Mouse (Mus musculus) thymus, postnatal 10 days (tissue): ENCODE measurements around the gene Baiap2l1.

Experiments
- DNase-seq, 2 experiments: peaks; one replicate each; pipeline ENCODE4 v3.0.0; 2021; ENCODE audit warnings: low spot score in 2 of 2

The Baiap2l1 gene

GRCm38 (mm10) chr5:144286591-144287266 lies 71.2 kb downstream of the Baiap2l1 start:
- no peak for DNase-seq

- DNase-seq: no peak
These were observed 73.3 kb downstream of the Baiap2l1 start for GRCm38 (mm10) chr5:144284599-144284998.

DNA sequence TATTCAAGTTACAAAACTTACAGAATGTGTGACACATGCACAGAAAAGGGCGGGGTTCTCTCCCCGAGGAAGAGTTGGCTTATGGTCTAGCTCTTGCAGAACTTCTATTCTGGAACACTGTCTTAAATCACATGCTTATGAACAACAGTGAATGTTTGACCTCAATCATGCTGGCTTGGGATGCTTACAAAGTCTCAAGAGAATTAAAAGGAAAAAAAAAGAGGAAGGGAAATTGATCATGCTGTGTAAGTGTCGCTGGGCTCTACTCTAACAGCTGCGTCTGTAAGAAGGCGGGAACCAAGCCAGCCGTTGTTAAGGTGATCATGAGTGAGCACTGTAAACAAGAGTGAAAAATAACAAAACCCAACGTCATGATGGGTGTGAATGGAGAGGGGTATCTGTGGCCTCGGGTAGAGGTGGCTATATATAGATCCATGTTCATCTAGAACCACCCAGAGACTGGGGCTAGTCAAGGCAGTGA lies 74.3 kb downstream of the Baiap2l1 start:
- DNase-seq: no peak

GRCm38 (mm10) chr5:144282470-144283260 lies 75.2 kb downstream of the Baiap2l1 start:
- DNase-seq: no peak

- no peak for DNase-seq
These were observed 78.0 kb downstream of the Baiap2l1 start for GRCm38 (mm10) chr5:144279926-144280325.

DNA sequence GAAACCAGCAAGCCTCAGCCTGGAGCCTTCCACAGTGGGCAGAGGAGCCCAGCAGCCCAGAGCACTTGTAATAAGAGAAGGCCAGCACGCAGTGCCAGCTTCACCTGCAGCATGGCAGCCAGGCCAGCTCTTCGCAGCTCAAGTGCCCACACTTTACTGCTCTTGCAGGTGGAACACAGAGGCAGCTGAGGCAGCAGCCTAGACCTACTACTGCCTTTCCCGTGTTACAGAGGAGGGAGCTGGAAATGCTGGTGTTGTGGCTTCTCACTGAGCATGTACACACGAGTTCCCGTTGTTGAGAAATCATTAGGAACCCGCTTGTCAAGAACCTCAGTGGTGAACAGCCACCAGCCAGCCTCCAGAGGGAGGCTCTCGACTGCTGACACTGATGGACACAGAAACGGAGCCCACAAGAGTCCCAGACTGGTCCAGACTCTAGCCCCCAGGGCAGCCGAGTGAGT lies 78.8 kb downstream of the Baiap2l1 start:
- no peak for DNase-seq

GRCm38 (mm10) chr5:144278374-144278960 lies 79.4 kb downstream of the Baiap2l1 start:
- DNase-seq: no peak

DNA sequence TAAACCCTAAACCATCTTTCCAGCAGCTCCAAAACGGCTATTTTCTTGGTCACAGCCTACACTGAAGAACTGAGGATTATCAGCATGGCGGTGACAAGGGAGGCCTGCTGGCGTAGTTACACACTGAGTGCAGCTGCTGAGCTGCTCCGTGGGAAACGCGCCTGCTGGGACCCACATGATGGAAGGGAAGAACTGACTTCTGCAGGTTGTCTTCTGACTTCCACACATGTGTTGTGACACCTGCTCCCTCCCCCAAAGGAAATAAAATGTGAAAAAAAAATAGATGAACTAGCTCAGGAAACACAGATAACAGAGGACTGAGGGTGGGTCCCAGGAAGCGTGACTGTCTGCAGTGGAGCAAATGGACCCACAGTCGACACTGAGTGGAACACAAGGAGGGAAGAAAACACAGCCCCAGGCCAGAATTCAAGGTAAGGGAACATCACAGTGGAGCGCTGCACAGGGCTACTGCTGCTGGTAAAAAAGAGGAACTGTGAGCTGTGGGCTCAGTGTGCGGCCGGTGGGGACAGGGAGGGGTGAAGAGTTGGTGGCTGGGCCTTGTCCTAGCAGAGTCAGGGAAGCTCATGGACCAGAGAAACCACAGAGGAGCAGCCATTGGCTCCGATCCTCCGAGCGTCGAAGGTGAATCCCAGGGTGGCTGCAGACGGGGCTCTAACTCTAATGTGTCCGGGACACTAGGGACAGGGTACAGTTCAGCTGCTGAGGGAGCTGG lies 80.8 kb downstream of the Baiap2l1 start:
- DNase-seq: no peak

DNA sequence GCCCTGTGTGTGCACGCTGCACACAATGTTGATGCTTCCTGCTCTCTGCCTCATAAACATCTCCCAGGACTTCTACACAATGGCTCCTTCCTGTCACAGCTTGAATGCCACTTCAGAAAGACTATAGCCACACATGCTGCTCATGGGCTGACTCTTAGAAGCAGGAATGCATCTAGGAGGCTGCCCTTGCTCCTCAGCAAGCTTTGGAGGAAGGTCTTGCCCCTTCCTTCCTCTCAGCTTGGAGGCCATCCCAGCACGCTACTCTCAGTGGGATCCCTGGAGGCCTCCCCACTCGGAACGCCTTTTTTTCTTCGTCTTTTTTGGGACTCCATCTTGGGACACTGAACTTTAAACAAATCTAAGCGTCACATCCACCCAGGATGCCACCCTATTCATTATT lies 83.0 kb downstream of the Baiap2l1 start:
- no peak for DNase-seq

DNA sequence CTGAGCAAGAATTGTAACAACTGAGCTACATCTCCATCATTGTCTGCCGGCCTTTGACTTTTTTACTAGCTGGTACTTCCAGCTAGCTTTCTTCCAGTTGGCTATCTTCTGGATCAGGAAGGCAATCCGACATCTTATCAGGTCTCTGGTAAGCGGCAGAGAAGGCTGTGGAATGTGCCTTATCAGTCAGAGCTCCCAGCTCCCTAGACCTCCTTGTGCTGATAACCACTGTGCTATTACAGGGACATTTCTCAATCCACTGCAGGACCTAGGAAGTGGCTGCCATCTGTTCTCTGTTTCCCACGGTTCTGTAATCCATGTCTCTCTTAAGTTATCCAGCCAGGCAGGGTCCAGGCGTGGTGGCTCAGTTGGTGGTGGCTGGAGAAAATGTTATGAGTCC lies 86.1 kb downstream of the Baiap2l1 start:
- no peak for DNase-seq

GRCm38 (mm10) chr5:144271118-144271517 lies 86.8 kb downstream of the Baiap2l1 start:
- DNase-seq: no peak

- no peak for DNase-seq
These were observed 87.5 kb downstream of the Baiap2l1 start for GRCm38 (mm10) chr5:144270420-144270819.

- no peak for DNase-seq
These were observed 88.0 kb downstream of the Baiap2l1 start for GRCm38 (mm10) chr5:144269926-144270325.

GRCm38 (mm10) chr5:144267535-144268241 lies 90.2 kb downstream of the Baiap2l1 start:
- DNase-seq: no peak

- no peak for DNase-seq
These were observed 94.4 kb downstream of the Baiap2l1 start for GRCm38 (mm10) chr5:144263496-144263895.

DNA sequence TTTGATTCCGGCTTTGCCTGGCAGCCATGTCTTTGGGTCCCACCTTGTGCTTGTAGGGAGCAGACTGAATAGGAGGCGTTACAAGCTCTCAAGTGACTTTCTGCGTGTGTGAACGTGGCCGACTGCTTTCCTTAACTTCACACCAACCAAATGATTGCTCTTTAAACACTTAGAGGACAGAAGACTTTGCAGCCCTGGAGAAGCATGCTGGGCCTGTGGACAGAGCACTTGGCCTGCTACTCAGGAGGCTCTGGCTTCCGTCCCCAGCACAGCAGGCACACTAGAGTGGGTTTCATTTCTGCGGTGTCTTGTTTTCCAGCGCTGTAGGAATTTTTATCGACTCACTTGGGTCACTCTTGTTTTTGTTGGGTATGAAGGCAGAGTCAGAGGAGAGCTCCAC lies 94.8 kb downstream of the Baiap2l1 start:
- no peak for DNase-seq

DNA sequence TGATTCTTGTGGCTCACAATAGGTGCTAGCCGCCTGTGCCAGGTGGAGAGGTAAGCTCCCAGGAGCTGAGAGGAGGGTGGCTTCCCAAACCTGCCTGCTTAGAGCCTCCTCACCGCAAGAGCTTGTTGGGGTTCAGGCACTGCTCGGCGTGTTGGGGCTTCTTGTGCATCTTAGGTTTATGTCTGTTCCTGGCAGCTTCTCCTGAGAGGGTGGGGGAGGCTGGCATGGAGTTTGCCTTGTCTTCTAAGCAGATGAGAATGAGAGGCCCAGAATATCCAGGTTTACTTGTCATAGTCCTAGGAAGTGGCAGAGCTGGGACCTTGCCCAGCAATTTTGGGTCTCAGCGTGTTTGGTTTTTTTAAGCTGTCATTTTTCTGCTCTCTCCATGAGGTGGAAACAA lies 96.1 kb downstream of the Baiap2l1 start:
- DNase-seq: no peak

- DNase-seq: no peak
These were observed 96.6 kb downstream of the Baiap2l1 start for GRCm38 (mm10) chr5:144261309-144261708.

DNA sequence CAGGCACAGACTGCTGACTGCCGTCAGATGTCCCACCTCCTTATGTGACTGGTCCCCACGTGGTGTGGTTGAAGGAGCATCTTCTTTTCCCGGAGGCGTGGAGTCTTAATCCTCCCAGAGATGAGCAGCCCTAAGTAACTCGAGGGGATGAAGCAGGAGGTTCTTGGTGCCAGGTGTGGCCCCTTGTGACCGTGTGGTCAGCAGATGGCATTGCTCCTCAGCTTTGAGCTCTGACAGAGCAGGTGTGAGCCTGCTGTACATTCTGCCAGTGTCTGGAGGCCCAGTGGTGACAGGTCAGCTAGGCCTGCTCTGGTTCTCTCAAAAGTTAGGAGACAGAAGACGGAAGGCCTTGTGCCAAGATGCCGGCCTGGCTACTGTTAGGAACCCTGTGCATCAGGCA lies 97.4 kb downstream of the Baiap2l1 start:
- no peak for DNase-seq

DNA sequence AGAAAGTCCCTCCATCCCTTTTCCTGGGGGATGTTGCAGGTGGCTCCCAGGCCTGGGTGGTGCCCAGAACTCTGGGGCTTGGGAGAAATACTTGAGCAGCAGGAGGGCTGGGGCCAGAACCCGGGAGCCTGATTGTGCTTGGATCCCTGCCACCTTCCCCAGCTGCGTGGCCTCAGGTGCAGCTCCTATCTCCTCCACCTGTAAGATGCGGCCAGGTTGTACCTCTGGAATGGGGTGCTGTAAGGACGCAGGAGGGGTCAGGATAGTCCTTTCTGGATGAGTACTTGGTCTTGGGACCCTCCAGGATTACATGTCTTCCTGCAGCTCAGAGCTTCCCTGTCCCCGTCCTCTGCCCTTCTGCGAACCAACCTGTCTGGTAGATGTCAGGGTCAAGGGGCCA lies 98.7 kb downstream of the Baiap2l1 start:
- no peak for DNase-seq

DNA sequence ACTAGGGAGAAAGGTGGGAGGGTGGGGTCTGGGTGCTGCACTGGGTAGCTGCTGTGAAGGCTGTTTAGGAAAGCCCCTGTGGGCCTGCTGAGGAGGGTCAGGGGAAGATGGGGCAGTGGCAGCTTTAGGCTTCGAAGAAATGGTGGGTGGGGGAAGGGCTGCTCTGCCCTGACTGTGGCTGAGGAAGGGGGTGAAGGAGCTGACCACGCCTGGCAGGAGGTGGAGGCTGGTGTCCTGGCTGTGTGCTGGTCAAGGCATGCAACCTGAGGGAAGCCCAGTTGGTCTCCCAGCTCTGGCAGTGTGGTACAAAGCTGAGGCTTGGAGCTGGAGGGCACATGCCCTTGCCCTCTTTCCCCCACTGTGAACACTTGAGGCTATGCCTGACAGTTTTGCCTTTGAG lies 99.2 kb downstream of the Baiap2l1 start:
- no peak for DNase-seq
